Mouse (Mus musculus) embryo, embryonic 11.5 days (tissue): ENCODE data around the gene L3mbtl4.

Experiments used
- DNase-seq: peaks from one replicate; pipeline ENCODE4 v3.0.0-alpha.2; 2012; ENCODE audit warnings: low read depth, low spot score

L3mbtl4 gene

DNA sequence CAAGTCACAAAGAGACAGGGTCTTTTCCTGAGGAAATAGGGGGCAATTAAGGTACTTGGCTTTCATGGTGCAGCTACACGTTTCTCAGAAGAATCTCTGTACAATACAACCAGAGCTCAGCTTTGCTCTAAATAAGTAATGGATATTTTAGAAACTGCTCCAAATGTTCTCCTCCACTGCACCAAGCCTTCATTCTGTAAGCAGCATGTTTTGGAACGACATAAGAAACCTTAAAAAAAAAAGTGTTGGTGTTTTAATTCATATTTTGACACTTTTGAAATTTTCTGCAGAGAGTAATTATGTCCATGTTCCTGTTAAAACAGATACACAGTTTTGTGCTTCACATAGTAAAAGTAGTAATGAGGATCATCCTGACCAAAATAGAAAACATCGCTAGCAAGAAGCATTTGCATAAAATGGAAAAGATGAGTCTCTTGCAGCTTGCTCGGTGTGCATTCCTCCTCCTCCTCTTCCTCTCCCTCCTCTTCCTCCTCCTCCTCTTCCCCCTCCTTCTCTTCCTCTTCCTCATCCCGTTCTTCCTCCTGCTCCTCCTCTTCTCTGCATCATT lies 369.0 kb downstream of the L3mbtl4 start:
- no peak for DNase-seq

DNA sequence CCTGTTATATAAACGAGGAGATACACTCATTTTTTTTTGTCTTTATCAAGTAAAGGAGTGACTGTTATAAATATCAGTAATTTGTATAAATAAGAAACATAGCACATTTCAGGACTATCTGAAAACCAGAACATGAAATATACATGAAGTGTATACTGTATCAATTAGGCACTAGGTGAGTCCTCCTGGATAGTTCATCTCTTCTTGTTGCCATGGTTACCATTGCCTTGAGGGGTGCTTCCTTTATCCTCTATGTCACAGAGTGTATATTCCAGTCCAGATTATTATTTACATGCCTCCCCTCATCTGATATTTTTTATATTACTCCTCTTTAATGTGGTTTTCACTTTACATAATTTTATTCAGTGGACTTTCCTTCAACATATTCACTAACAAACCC lies 392.9 kb downstream of the L3mbtl4 start:
- DNase-seq = no peak

DNA sequence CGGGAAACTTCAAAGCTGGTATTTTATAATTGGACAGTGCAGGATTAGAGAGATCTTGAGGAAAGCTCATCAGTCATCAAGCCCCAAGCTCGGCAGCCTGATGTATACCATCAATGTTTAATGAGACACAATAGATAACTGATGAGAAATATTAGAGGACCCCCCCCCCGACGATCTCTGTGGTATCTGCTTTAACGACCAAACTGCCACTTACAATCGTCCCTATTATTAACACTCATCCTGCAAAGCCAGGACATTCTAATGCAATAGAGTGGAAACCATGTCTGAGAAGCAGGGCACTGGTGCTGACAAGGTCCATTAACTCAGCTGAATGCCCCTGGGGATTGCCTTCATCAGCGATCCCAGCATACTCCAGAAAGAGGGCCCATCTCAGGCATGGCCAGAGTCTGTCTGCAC lies 398.5 kb downstream of the L3mbtl4 start:
- no peak for DNase-seq

- DNase-seq = no peak
Observed at GRCm38 (mm10) chr17:68710701-68711100, 437.1 kb downstream of the L3mbtl4 start.

DNA sequence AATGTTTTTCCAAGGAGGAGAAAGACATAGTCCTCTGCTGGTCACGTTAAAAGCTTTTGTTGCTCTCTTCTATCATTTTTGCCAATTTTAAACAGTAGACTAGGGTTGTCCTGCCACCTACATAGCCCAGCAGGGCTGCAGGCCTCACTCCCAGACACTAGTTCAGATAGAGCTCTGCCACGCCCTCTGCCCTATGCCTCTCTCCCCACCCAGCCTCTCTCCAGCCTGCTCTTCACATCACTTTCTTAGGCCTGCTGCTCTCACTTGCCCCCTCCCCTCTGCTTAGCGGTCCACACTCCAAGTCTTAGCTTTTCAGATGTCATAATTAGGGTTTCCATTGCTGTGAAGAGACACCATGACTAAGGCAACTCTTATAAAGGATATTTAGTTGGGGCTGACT lies 437.8 kb downstream of the L3mbtl4 start:
- DNase-seq = no peak

- DNase-seq = no peak
Observed at GRCm38 (mm10) chr17:68748296-68748695, 474.7 kb downstream of the L3mbtl4 start.

GRCm38 (mm10) chr17:68750513-68750912 lies 476.9 kb downstream of the L3mbtl4 start:
- DNase-seq = no peak

DNA sequence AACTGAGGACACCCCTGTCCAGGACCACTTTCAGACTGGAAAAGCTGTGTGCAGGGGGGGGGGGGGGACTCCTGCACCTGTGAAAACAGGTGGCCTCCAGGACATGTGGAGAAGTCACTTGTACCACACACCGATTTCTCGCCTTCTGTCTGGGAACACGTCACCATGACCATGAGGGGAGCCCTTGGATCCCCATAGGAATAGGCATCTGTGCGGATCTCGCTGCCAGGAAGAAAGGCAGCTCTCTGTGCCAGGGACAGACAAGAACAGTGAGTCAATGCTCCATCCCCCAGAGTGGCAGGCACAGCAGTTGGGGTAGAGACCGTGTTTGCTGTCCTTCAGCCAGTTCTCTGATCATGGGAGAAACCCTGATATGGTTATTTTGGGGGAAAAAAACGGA lies 479.5 kb downstream of the L3mbtl4 start:
- no peak for DNase-seq

DNA sequence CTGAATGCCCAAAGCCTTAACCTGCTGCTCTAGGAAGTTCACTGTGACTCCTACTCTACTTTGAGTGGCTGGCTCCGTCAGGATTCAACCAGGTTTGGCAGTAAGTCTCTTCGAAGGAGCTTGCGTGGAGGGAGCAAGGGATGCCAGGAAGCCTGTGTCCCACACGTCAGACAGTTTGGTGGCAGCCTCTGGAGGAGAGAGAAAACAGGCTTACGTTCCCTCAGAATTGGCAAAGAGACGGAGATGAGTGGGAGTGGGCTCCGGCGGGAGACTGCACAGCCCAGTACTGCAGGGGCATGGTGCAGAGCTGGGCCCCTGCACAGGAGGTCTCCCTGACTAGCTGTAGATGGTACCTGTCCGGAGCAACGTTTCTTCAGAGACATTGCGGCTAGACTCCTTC lies 481.2 kb downstream of the L3mbtl4 start:
- no peak for DNase-seq

DNA sequence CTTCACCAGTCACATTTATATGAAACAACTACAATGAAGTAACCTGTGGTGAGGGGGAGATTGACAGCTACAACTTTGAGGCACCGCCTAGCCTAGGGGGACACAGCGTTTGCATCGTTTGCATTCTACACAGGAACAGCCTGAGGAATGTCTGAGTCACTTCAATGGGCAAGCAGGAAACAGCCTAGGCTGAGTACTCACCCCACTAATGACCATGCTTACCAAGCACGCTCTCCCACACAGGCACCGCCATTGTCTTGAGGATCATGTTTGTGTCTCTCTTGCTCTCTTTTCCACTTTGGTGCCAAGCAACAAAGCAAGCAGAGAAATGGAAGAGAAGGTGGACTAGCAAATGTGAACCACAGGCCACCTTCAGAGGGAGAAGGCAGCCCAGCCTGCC lies 484.8 kb downstream of the L3mbtl4 start:
- DNase-seq = peak; percentile 2

- DNase-seq = no peak
Observed at GRCm38 (mm10) chr17:68758936-68759335, 485.3 kb downstream of the L3mbtl4 start.

- DNase-seq = no peak
Observed at GRCm38 (mm10) chr17:68759978-68760377, 486.4 kb downstream of the L3mbtl4 start.

DNA sequence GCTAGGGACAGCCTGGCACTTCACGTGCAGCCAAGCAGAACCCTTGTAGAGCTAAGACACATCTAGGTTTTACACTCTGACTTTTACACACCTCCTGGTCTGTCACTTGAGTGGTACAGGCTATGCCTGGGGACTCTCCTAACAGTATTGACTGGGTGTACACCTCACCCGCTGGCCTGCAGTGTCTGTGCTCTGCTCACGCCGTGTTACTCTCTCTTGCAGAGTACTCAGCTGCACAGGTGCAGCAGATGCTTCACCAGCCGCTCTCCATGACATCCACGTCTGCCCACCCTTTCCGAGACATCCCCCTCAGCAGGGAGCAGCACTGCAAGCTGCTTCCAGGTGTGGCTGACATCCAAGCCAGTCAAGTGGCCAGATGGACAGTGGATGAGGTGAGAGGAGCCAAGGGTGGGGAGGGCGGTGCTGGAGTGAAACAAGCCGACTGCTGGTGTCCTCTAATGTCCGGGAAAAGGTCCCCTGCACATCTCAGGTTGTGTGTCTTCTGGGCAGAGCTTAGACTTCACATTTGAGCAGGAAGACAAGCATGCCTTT lies 490.8 kb downstream of the L3mbtl4 start:
- no peak for DNase-seq

GRCm38 (mm10) chr17:68769561-68769960 lies 496.0 kb downstream of the L3mbtl4 start:
- no peak for DNase-seq

GRCm38 (mm10) chr17:68771046-68771750 lies 497.6 kb downstream of the L3mbtl4 start:
- no peak for DNase-seq

- no peak for DNase-seq
Observed at GRCm38 (mm10) chr17:68793741-68794140, 520.1 kb downstream of the L3mbtl4 start.

GRCm38 (mm10) chr17:68826323-68826722 lies 552.7 kb downstream of the L3mbtl4 start, which contains the start of gene Tmem200c:
TSS of gene Tmem200c (plus strand) at chr17:68826623.
- no peak for DNase-seq
